10 mouse cellular contexts compared by ENCODE assay signal in genomic region chr8:3411901-3412301, GRCm38 (mm10). TPM values are rescaled to one million over a fixed set of nuclear protein-coding genes. Genes with fewer than 3 reads are reported as not detected.
A peak's percentile ranks its signal among the peaks of the same experiment; 100 is the strongest.
DNase-seq lines count a peak whose midpoint lies in the region; ATAC-seq and TF ChIP-seq lines count a peak whose summit lies in the region.
"Had no signal": no experiment of that assay in that cellular context is flagged by ENCODE, and none has a peak within 500 bp of the region (broad histone marks: within the 10 kb centered on the region; RNA-seq: fewer than 3 reads in every experiment).

No protein-coding gene starts in this region.

- ATAC-seq in heart, embryonic 15.5 days (replicated peaks; ENCODE audit: insufficient number of reproducible peaks, insufficient read depth, low FRiP score, low read depth) = peak; percentile 28; the same call in 1 of the 2 replicates
- peak; percentile 69 for ATAC-seq in liver, postnatal 0 days
- no peak for ATAC-seq in forebrain, embryonic 16.5 days
- ATAC-seq in midbrain, embryonic 15.5 days (replicated peaks) = no peak

- no peaks in the 10 kb centered on the region for H3K27me3 ChIP-seq in E14TG2a.4 (ENCODE audit: insufficient read depth, low read length)
- no peaks in the 10 kb centered on the region for H3K27me3 ChIP-seq in heart, embryonic 15.5 days
- no peaks in the 10 kb centered on the region for H3K27me3 ChIP-seq in liver, postnatal 0 days (ENCODE audit: insufficient read depth, low read length)
- no peaks in the 10 kb centered on the region for H3K27me3 ChIP-seq in forebrain, embryonic 16.5 days (replicated peaks; ENCODE audit: control insufficient read depth, insufficient read depth, low read length)
- H3K27me3 ChIP-seq in midbrain, embryonic 15.5 days (replicated peaks) = no peaks in the 10 kb centered on the region

- H3K9ac ChIP-seq in heart, embryonic 15.5 days = no peak overlapping the region
- no peak overlapping the region for H3K9ac ChIP-seq in liver, postnatal 0 days (replicated peaks)
- H3K9ac ChIP-seq in forebrain, embryonic 16.5 days (replicated peaks; ENCODE audit: low read depth, low read length) = no peak overlapping the region
- no peak overlapping the region for H3K9ac ChIP-seq in midbrain, embryonic 15.5 days

- no peak for TF ChIP-seq CTCF in E14TG2a.4 (conservative IDR thresholded peaks at IDR 0.05; ENCODE audit: low read length)
- TF ChIP-seq CTCF in liver, postnatal 0 days (IDR thresholded peaks at IDR 0.05; ENCODE audit: low read depth) = no peak

- 0 out of 2 replicates have a peak overlapping the region, but pooled peaks have one; percentile 3 for H3K27ac ChIP-seq in heart, embryonic 15.5 days
- peak overlapping the region; percentile 66 for H3K27ac ChIP-seq in liver, postnatal 0 days (ENCODE audit: low read depth)
- H3K27ac ChIP-seq in forebrain, embryonic 16.5 days (ENCODE audit: low read length) = no peak overlapping the region
- no peak overlapping the region for H3K27ac ChIP-seq in midbrain, embryonic 15.5 days

- peak; percentile 56 for DNase-seq in adrenal gland, postnatal 10 days
- no peak for DNase-seq in adrenal gland, adult 18-20 months (ENCODE audit: low spot score in 2 of 2)
- no peak for DNase-seq in liver, postnatal 0 days
- DNase-seq in retina, embryonic 14.5 days (ENCODE audit: low spot score) = no peak

- peaks cover 92% of the 10 kb centered on the region for H3K36me3 ChIP-seq in E14TG2a.4 (ENCODE audit: insufficient read depth, low read length)
- no peaks in the 10 kb centered on the region for H3K36me3 ChIP-seq in heart, embryonic 15.5 days
- no peaks in the 10 kb centered on the region; the same call in 1 of the 2 replicates for H3K36me3 ChIP-seq in liver, postnatal 0 days (replicated peaks; ENCODE audit: insufficient read depth, low read length)
- no peaks in the 10 kb centered on the region for H3K36me3 ChIP-seq in forebrain, embryonic 16.5 days (ENCODE audit: control insufficient read depth, insufficient read depth)
- no peaks in the 10 kb centered on the region for H3K36me3 ChIP-seq in midbrain, embryonic 15.5 days (replicated peaks)

- peaks cover 99% of the 10 kb centered on the region for H3K4me1 ChIP-seq in E14TG2a.4 (replicated peaks; ENCODE audit: low read depth, low read length)
- H3K4me1 ChIP-seq in heart, embryonic 15.5 days (replicated peaks) = peaks cover 23% of the 10 kb centered on the region
- peaks cover 38% of the 10 kb centered on the region for H3K4me1 ChIP-seq in liver, postnatal 0 days (ENCODE audit: insufficient read depth)
- H3K4me1 ChIP-seq in forebrain, embryonic 16.5 days (replicated peaks; ENCODE audit: control insufficient read depth, insufficient read depth, low read length) = peaks cover 10% of the 10 kb centered on the region
- peaks cover 18% of the 10 kb centered on the region for H3K4me1 ChIP-seq in midbrain, embryonic 15.5 days

- WGBS in heart, embryonic 15.5 days = 45% methylated on average over 7 of the region's 7 CpGs
- 45% methylated on average over 7 of the region's 7 CpGs for WGBS in liver, postnatal 0 days (ENCODE audit: insufficient replicate concordance)
- WGBS in forebrain, embryonic 16.5 days = 93% methylated on average over 7 of the region's 7 CpGs
- 93% methylated on average over 7 of the region's 7 CpGs for WGBS in midbrain, embryonic 15.5 days

- H3K4me2 ChIP-seq in heart, embryonic 15.5 days = no peak overlapping the region
- no peak overlapping the region for H3K4me2 ChIP-seq in liver, postnatal 0 days (ENCODE audit: low read depth, low read length)
- no peak overlapping the region for H3K4me2 ChIP-seq in forebrain, embryonic 16.5 days (ENCODE audit: low read length)
- H3K4me2 ChIP-seq in midbrain, embryonic 15.5 days = no peak overlapping the region

- H3K4me3 ChIP-seq in E14TG2a.4 (replicated peaks; ENCODE audit: low read length) = peak overlapping the region; percentile 27; the same call in 1 of the 2 replicates
- no peak overlapping the region for H3K4me3 ChIP-seq in heart, embryonic 15.5 days
- H3K4me3 ChIP-seq in liver, postnatal 0 days (ENCODE audit: low read depth, low read length) = no peak overlapping the region
- H3K4me3 ChIP-seq in forebrain, embryonic 16.5 days (replicated peaks; ENCODE audit: low read length) = no peak overlapping the region
- H3K4me3 ChIP-seq in midbrain, embryonic 15.5 days = no peak overlapping the region

- no peaks in the 10 kb centered on the region for H3K9me3 ChIP-seq in E14TG2a.4 (ENCODE audit: low read length)
- H3K9me3 ChIP-seq in heart, embryonic 15.5 days (replicated peaks) = no peaks in the 10 kb centered on the region
- H3K9me3 ChIP-seq in liver, postnatal 0 days (ENCODE audit: low read length) = no peaks in the 10 kb centered on the region
- H3K9me3 ChIP-seq in forebrain, embryonic 16.5 days (ENCODE audit: control insufficient read depth, low read length) = no peaks in the 10 kb centered on the region
- H3K9me3 ChIP-seq in midbrain, embryonic 15.5 days = no peaks in the 10 kb centered on the region

- TF ChIP-seq EP300 in liver, postnatal 0 days (IDR thresholded peaks at IDR 0.05; ENCODE audit: low read depth) = peak; percentile 77

RNA-seq across cellular contexts. Expression of gene Arhgef18, which starts 19.1 kb away (rescaled TPM):
- 10 to 100 TPM; 27.4 to 36.5 TPM for total RNA-seq in adrenal gland, postnatal 10 days (2021)
- total RNA-seq in adrenal gland, adult 18-20 months (2021) = 10 to 100 TPM; 31.0 to 34.2 TPM
- polyA plus RNA-seq in heart, embryonic 15.5 days (2015; fragmentation: Nextera tagmentation; extraction: Ambion mirVana) = 4.1 and 6.0 TPM in 2 replicates
- polyA plus RNA-seq in liver, postnatal 0 days (2015; fragmentation: Nextera tagmentation; extraction: Ambion mirVana) = 1.8 and 1.9 TPM in 2 replicates
- polyA plus RNA-seq in forebrain, embryonic 16.5 days (2015; fragmentation: Nextera tagmentation; extraction: Ambion mirVana) = 12.5 and 12.9 TPM in 2 replicates
- polyA plus RNA-seq in midbrain, embryonic 15.5 days (2015; fragmentation: Nextera tagmentation; extraction: Ambion mirVana) = 11.8 and 13.3 TPM in 2 replicates

RNA-seq across cellular contexts. Expression of gene Pex11g, which starts 55.6 kb away (rescaled TPM):
- 10 to 100 TPM; 13.3 to 16.1 TPM for total RNA-seq in adrenal gland, postnatal 10 days (2021)
- total RNA-seq in adrenal gland, adult 18-20 months (2021) = 1 to 10 TPM; 5.9 to 9.8 TPM
- polyA plus RNA-seq in heart, embryonic 15.5 days (2015; fragmentation: Nextera tagmentation; extraction: Ambion mirVana) = 5.2 and 5.8 TPM in 2 replicates
- polyA plus RNA-seq in liver, postnatal 0 days (2015; fragmentation: Nextera tagmentation; extraction: Ambion mirVana) = 14.8 and 14.9 TPM in 2 replicates
- polyA plus RNA-seq in forebrain, embryonic 16.5 days (2015; fragmentation: Nextera tagmentation; extraction: Ambion mirVana) = 3.0 and 3.7 TPM in 2 replicates
- polyA plus RNA-seq in midbrain, embryonic 15.5 days (2015; fragmentation: Nextera tagmentation; extraction: Ambion mirVana) = 4.9 and 5.4 TPM in 2 replicates

RNA-seq across cellular contexts. Expression of gene A430078G23Rik, which starts 58.7 kb away (rescaled TPM):
- total RNA-seq in adrenal gland, postnatal 10 days (2021) = 1 to 10 TPM; 2.3 to 3.7 TPM
- under 1 TPM in 1 of 2 experiments, not detected in 1; 0.38 TPM for total RNA-seq in adrenal gland, adult 18-20 months (2021)
- polyA plus RNA-seq in heart, embryonic 15.5 days (2015; fragmentation: Nextera tagmentation; extraction: Ambion mirVana) = 0.10 and 1.1 TPM in 2 replicates
- 1.2 and 1.7 TPM in 2 replicates for polyA plus RNA-seq in liver, postnatal 0 days (2015; fragmentation: Nextera tagmentation; extraction: Ambion mirVana)
- 0.27 TPM in 1 of 2 replicates, not detected in the other for polyA plus RNA-seq in forebrain, embryonic 16.5 days (2015; fragmentation: Nextera tagmentation; extraction: Ambion mirVana)
- not detected in 2 replicates for polyA plus RNA-seq in midbrain, embryonic 15.5 days (2015; fragmentation: Nextera tagmentation; extraction: Ambion mirVana)

RNA-seq across cellular contexts. Expression of gene Tex45, which starts 58.8 kb away (rescaled TPM):
- total RNA-seq in adrenal gland, postnatal 10 days (2021) = under 1 TPM in 1 of 2 experiments, not detected in 1; 0.27 TPM
- total RNA-seq in adrenal gland, adult 18-20 months (2021) = not detected
- not detected in 2 replicates for polyA plus RNA-seq in heart, embryonic 15.5 days (2015; fragmentation: Nextera tagmentation; extraction: Ambion mirVana)
- polyA plus RNA-seq in liver, postnatal 0 days (2015; fragmentation: Nextera tagmentation; extraction: Ambion mirVana) = not detected in 2 replicates
- polyA plus RNA-seq in forebrain, embryonic 16.5 days (2015; fragmentation: Nextera tagmentation; extraction: Ambion mirVana) = 0.16 TPM in 2 replicates
- polyA plus RNA-seq in midbrain, embryonic 15.5 days (2015; fragmentation: Nextera tagmentation; extraction: Ambion mirVana) = 0.23 and 0.49 TPM in 2 replicates
- total RNA-seq: hematopoietic stem cell, adult 5-6 weeks had no signal
- polyA plus RNA-seq: lung, embryonic 16.5 days had no signal

Comparison
In these comparisons a context has a peak if more than half of its experiments do, and no peak if none do; other contexts are left out.
1. ATAC-seq: peak in heart, embryonic 15.5 days (single experiment) and liver, postnatal 0 days (single experiment); none in forebrain, embryonic 16.5 days (single experiment) and midbrain, embryonic 15.5 days (single experiment).
2. H3K27ac ChIP-seq: peak in heart, embryonic 15.5 days (single experiment) and liver, postnatal 0 days (single experiment); none in forebrain, embryonic 16.5 days (single experiment) and midbrain, embryonic 15.5 days (single experiment).